Mouse (Mus musculus): ENCODE results near the gene Iars2. TPM values are rescaled to one million over a fixed set of nuclear protein-coding genes. Genes with fewer than 3 reads are reported as not detected.

The Iars2 gene
- polyA plus RNA-seq, 1 experiment from 2014 or later: 27.7 TPM

DNA sequence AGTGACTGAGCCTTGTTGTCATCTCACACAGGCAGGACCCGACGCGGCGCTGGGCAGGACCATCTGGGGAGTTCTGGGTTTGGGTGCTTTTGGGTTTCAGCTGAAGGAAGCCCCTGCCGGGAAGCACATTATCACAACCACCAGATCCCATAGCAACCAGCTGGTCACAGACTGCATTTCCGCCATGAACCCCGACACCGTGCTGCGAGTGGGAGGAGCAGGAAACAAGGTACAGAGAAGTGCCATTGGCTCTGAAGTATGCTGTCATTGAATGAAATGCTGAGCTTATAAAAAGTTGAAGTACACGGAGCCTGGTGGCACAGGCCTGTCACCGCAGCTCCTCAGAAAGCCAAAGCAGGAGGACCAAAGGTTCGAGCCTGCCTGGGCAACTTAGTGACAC, 23.0 kb upstream of the Iars2 start:
- Histone ChIP-seq H3K4me3 (no peak overlapping the region), H3K27me3 (ENCODE audit: poor library complexity, severe bottlenecking) (no peaks in the 10 kb centered on the region), H3K4me1 (no peaks in the 10 kb centered on the region), H3K9me3 (no peaks in the 10 kb centered on the region), H3K36me3 (replicated peaks) (peaks cover 97% of the 10 kb centered on the region), H3K27ac (no peak overlapping the region)
- 96% methylated on average over 12 of the region's 12 CpGs for WGBS
- no peak for DNase-seq (ENCODE audit: extremely low spot score, low spot score)

DNA sequence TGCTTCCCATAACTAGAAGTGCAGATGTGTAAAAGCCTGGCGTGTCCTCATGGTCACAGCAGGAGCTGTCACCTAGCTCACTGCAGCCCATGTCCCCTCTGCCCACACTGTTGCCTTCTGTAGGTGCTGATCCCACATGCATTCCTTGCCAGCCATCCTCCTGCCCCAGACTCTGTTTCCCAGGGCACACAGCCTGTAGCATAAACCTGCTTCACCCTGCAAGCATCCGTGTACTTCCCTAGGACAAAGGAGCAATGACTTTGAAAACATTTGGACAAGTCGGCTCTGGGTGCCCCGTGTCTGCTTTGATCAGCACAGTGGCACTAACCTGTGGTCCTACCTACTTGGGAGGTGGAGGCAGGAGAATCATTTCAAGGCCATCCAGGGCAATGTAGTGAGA, 21.4 kb upstream of the Iars2 start:
- Histone ChIP-seq H3K9me3 (no peaks in the 10 kb centered on the region), H3K36me3 (replicated peaks) (peaks cover 98% of the 10 kb centered on the region), H3K27me3 (ENCODE audit: poor library complexity, severe bottlenecking) (no peaks in the 10 kb centered on the region), H3K4me1 (no peaks in the 10 kb centered on the region), H3K27ac (no peak overlapping the region), H3K4me3 (no peak overlapping the region)
- 93% methylated on average over 4 of the region's 4 CpGs for WGBS
- no peak for DNase-seq (ENCODE audit: extremely low spot score, low spot score)

DNA sequence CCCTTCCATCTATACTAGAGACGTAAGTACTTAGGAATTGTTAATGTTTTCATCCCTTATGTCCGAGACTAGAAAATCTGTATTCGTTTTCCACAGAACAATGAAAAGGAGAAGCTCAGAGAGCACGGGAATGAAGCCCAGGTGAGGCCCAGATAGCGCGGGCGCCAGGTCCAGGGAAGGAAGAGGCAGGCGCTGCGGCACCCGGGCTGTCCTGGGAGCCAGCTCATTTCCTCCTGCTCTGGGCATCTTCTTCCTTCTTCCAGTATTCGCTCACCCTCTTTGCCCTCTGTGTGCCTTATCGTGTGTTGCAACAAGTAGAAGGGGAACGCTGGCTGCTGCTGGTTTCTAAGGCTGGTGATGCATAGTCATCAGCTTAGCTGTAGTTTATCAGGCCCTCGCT, 20.5 kb upstream of the Iars2 start:
- no peak for DNase-seq (ENCODE audit: extremely low spot score, low spot score)
- H3K4me1 ChIP-seq: no peaks in the 10 kb centered on the region

DNA sequence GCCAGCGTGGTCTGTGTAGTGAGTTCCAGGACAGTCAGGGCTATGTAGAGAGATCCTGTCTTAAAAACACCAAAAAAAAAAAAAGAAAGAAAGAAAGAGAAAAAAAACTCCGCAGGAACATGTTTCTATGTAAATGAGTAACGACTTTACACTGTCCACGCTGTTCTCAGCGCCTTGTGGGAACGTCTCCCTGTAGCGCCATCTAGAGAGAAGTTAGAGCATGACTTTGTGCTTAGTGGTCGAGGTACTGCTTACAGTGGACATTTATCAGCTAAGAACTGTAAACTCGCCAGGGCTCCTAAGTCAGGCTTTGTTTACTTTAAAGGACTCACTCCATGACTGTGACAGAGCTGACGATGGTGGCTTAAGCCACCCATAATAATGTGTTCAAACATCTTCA, 17.0 kb upstream of the Iars2 start:
- Histone ChIP-seq H3K4me1 (no peaks in the 10 kb centered on the region), H3K4me3 (no peak overlapping the region)

More for the DNA sequence above, 20.5 kb upstream of the Iars2 start:
- 92% methylated on average over 14 of the region's 14 CpGs for WGBS
- H3K9me3 ChIP-seq: no peaks in the 10 kb centered on the region
- H3K27ac ChIP-seq: no peak overlapping the region
- peaks cover 97% of the 10 kb centered on the region for H3K36me3 ChIP-seq (replicated peaks)
- H3K4me3 ChIP-seq: no peak overlapping the region
- H3K27me3 ChIP-seq (ENCODE audit: poor library complexity, severe bottlenecking): no peaks in the 10 kb centered on the region

DNA sequence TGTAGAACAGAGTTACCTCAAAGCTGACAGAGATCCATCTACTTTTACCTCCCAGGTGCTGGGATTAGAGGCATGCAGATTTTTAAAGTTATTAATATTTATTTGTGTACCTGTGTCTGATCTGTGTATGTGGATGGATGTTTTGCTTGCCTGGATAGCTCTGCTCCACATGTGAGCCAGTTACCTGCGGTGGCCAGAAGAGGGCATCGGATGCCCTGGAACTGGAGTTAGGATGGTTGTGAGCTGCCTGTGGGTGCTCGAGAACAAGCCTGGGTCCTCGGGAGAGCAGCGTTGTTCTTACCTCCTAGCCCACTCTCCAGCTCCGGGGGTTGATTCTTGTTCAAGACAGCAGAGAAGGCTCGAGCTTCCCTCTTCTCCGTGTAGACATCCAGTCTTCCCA, 14.2 kb upstream of the Iars2 start:
- WGBS: 86% methylated on average over 8 of the region's 8 CpGs
- Histone ChIP-seq H3K36me3 (replicated peaks) (peaks cover 99% of the 10 kb centered on the region), H3K27me3 (ENCODE audit: poor library complexity, severe bottlenecking) (no peaks in the 10 kb centered on the region), H3K4me1 (no peaks in the 10 kb centered on the region), H3K9me3 (no peaks in the 10 kb centered on the region), H3K27ac (no peak overlapping the region), H3K4me3 (no peak overlapping the region)
- DNase-seq (ENCODE audit: extremely low spot score, low spot score): no peak

More for the DNA sequence above, 17.0 kb upstream of the Iars2 start:
- peaks cover 99% of the 10 kb centered on the region for H3K36me3 ChIP-seq (replicated peaks)
- WGBS: 76% methylated on average over 10 of the region's 10 CpGs
- no peak overlapping the region for H3K27ac ChIP-seq
- no peaks in the 10 kb centered on the region for H3K27me3 ChIP-seq (ENCODE audit: poor library complexity, severe bottlenecking)
- H3K9me3 ChIP-seq: no peaks in the 10 kb centered on the region
- DNase-seq (ENCODE audit: extremely low spot score, low spot score): no peak

DNA sequence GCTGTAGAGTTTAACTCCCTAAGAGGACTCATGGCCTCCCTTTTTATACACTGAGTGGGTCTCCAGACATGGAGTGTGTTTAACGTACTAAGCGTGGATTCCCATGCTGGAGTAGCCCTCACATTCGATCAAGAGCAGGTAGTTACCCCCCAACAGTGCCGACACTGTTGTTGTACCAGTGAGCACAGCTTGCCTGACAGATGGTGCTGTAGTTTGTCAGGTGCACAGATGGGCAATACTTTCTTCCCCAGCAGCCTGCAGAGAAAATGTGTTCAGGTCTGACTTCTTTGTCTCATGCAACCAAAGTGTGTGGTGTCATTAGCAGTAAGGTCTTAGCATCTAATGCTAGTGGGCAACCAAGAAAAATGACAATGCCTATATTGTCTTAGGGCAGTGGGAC, 13.2 kb upstream of the Iars2 start:
- no peak overlapping the region for H3K4me3 ChIP-seq
- H3K27me3 ChIP-seq (ENCODE audit: poor library complexity, severe bottlenecking): no peaks in the 10 kb centered on the region
- H3K27ac ChIP-seq: no peak overlapping the region
- DNase-seq (ENCODE audit: extremely low spot score, low spot score): no peak
- 87% methylated on average over 4 of the region's 4 CpGs for WGBS
- H3K4me1 ChIP-seq: 0 out of 2 replicates have a peak, but pooled peaks cover under 1% of the 10 kb centered on the region
- H3K36me3 ChIP-seq (replicated peaks): peaks cover 96% of the 10 kb centered on the region
- H3K9me3 ChIP-seq: no peaks in the 10 kb centered on the region

DNA sequence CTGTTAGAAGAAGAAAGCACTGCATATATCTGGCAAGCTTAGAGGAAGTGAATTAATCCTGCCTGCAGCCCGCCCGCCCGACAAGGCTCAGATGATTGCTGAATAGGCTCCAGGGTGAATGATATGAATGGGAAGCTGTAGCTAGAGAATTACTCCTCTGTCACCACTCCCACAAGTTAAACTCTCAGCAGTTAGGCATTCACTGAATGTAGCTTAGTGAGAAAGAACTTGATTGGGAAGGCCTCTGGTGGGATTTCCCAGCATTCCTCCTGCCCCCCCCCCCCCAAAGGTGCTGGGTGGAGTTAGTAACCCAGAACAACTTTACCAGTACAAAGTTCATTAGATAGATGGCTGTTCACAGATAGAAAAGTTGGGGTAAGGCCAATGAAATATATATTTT, 7.3 kb upstream of the Iars2 start:
- no peak for DNase-seq (ENCODE audit: extremely low spot score, low spot score)

DNA sequence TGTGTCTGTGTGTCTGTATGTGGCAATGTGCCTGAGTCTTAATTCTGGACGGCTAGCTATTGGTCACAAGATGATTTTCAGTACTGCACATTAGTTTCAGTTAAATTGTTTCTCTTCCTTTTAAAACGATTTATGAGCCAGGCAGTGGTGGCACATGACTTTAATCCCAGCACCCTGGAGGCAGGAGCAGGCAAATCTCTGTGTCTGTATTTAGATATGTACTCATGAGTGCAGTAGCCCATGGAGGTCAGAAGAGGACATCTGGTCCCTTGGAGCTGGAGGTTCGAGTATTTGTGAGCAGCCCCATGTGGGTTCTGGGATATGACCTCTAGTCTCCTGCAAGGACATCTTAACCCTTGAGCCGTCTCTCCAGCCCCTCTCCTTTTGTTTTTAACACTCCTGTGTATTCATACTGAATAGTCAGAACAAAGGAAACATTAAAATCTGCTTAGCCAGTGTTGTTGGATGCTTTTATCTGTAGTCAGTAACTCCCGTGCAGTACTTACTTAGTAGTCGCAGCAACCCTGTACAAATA, 6.1 kb upstream of the Iars2 start:
- peaks cover 58% of the 10 kb centered on the region for H3K4me1 ChIP-seq
- H3K9me3 ChIP-seq: no peaks in the 10 kb centered on the region
- H3K36me3 ChIP-seq (replicated peaks): peaks cover 28% of the 10 kb centered on the region
- 80% methylated on average over 6 of the region's 6 CpGs for WGBS
- H3K27me3 ChIP-seq (ENCODE audit: poor library complexity, severe bottlenecking): no peaks in the 10 kb centered on the region
- DNase-seq (ENCODE audit: extremely low spot score, low spot score): no peak
- H3K4me3 ChIP-seq: no peak overlapping the region
- H3K27ac ChIP-seq: 0 out of 2 replicates have a peak overlapping the region, but pooled peaks have one; percentile 25

More for the DNA sequence above, 7.3 kb upstream of the Iars2 start:
- Histone ChIP-seq H3K27me3 (ENCODE audit: poor library complexity, severe bottlenecking) (no peaks in the 10 kb centered on the region), H3K36me3 (replicated peaks) (peaks cover 40% of the 10 kb centered on the region), H3K9me3 (no peaks in the 10 kb centered on the region), H3K4me1 (peaks cover 55% of the 10 kb centered on the region), H3K4me3 (no peak overlapping the region), H3K27ac (no peak overlapping the region)
- WGBS: 44% methylated on average over 3 of the region's 3 CpGs

DNA sequence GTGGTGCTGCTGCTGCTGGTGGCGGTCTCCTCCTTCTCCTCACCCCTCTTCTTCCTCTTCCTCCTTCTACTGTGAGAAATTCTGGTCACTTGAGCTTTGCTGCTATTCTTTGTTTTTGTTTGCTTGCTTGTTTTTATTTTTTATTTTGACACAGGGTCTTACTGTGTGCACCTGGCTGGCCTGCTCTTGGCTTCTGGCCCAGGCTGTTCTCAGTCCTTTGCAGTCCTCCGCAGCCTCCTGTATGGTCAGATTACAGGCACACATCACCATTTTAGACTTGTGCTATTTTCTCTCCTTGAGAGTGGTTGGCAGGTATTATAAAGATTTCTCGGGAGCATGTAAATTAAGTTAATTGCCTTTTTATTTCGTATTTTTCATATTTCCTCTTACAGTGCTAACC, 4.9 kb upstream of the Iars2 start:
- H3K4me1 ChIP-seq: peaks cover 64% of the 10 kb centered on the region
- H3K4me3 ChIP-seq: no peak overlapping the region
- 86% methylated on average over 4 of the region's 4 CpGs for WGBS
- no peak overlapping the region for H3K27ac ChIP-seq
- peaks cover 16% of the 10 kb centered on the region for H3K36me3 ChIP-seq (replicated peaks)
- no peak for DNase-seq (ENCODE audit: extremely low spot score, low spot score)
- no peaks in the 10 kb centered on the region for H3K27me3 ChIP-seq (ENCODE audit: poor library complexity, severe bottlenecking)
- H3K9me3 ChIP-seq: no peaks in the 10 kb centered on the region

DNA sequence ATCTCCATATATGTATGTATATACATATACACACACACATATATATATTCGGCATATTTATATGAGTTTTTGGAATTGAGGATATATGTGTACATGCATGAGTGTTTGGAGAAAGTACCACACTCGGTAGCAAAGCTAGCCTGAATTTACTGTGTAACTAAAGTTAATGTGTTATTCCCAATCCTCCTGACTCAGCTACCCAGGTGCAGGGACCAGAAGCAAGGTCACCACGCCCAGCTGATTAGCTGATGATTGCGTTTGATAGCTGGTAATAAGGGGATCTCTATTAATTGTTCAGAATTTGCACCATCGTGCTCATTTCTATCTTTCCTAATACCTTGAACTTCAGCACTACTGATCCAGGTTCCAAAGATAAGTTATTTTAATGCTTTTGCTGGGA, 4.5 kb upstream of the Iars2 start:
- no peak for DNase-seq (ENCODE audit: extremely low spot score, low spot score)
- Histone ChIP-seq H3K27ac (no peak overlapping the region), H3K4me1 (peaks cover 64% of the 10 kb centered on the region), H3K9me3 (no peaks in the 10 kb centered on the region), H3K27me3 (ENCODE audit: poor library complexity, severe bottlenecking) (no peaks in the 10 kb centered on the region), H3K36me3 (replicated peaks) (peaks cover 11% of the 10 kb centered on the region), H3K4me3 (0 out of 2 replicates have a peak overlapping the region, but pooled peaks have one; percentile 70)
- WGBS: 96% methylated on average over 5 of the region's 5 CpGs

DNA sequence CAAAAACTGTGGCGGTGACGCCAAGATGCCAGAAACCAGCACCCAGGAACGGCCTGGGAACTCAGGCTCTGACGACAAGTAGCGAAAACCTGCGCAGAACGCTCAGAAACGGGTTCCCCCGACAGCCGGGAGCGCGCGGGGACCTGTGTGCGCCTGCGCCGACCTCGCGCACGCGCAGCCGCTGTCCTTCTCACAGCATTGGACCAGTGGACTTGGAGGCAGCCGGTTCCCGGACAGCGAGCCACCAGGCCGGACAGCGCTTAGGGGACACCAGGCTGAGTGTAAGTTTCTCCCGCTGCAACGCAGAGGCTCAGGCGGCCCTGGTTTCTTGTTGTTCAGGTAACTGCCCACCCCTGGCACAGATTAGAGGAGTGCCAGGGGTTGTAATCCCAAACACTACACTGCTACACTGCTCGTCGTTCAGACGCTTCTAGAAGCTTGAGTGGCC, 2.8 kb upstream of the Iars2 start, which contains the start of gene Bpnt1:
TSS of gene Bpnt1 (plus strand) at position 167 of the 448 bp plus-strand sequence.
- peak; percentile 90 for DNase-seq (ENCODE audit: extremely low spot score, low spot score)
- Histone ChIP-seq H3K36me3 (replicated peaks) (peaks cover 3% of the 10 kb centered on the region), H3K4me1 (peaks cover 69% of the 10 kb centered on the region), H3K27me3 (ENCODE audit: poor library complexity, severe bottlenecking) (no peaks in the 10 kb centered on the region), H3K27ac (peak within 1 kb of the TSS; percentile 89), H3K4me3 (peak within 1 kb of the TSS; percentile 70), H3K9me3 (no peaks in the 10 kb centered on the region)
- WGBS: under 1% methylated on average over 32 of the region's 32 CpGs

DNA sequence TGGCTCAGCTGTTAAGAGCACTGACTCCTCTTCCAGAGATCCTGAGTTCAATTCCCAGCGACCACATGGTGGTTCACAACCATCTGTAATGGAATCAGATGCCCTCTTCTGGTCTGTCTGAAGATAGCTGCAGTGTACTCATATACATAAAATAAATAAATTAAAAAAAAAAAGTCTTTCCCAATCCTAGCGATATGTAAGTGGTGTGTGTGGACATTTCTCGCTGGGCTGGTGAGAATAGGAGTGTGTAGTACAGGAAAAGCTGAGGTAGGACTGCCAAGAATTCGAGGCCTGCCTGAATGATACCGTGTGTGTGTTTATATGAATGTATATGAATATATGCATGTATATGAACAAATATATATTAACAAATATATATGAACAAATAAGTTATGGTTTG, 2.2 kb upstream of the Iars2 start:
- Histone ChIP-seq H3K9me3 (no peaks in the 10 kb centered on the region), H3K27me3 (ENCODE audit: poor library complexity, severe bottlenecking) (no peaks in the 10 kb centered on the region), H3K27ac (peak overlapping the region; percentile 89; the same call in 1 of the 2 replicates), H3K4me1 (peaks cover 63% of the 10 kb centered on the region), H3K36me3 (replicated peaks) (peaks cover 9% of the 10 kb centered on the region), H3K4me3 (peak overlapping the region; percentile 70)
- DNase-seq (ENCODE audit: extremely low spot score, low spot score): no peak
- WGBS: 60% methylated on average over 5 of the region's 5 CpGs

DNA sequence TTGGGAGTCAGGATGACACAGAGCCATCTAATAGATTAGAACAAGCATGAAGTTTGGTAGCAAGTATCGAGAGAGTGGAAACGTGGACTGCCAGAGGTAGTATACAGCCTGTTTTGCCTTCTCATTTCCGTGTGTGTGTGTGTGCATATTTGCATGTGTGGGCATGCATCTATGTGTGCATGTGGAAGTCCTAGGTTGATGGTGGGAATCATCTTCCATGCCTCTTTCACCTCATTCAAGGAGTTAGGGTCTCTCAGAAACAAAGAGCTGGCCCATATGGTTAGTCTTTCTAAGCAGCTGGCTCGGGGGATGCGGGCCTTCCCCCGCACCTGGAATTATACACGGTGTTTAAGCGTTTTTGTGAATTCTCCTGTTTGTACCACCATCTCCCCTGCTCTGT, 655 bp upstream of the Iars2 start:
- no peak for DNase-seq (ENCODE audit: extremely low spot score, low spot score)
- WGBS: 89% methylated on average over 8 of the region's 8 CpGs
- H3K4me1 ChIP-seq: peaks cover 48% of the 10 kb centered on the region
- H3K4me3 ChIP-seq: peak overlapping the region; percentile 95
- no peaks in the 10 kb centered on the region for H3K27me3 ChIP-seq (ENCODE audit: poor library complexity, severe bottlenecking)
- H3K36me3 ChIP-seq (replicated peaks): peaks cover 23% of the 10 kb centered on the region
- no peak overlapping the region for H3K27ac ChIP-seq
- no peaks in the 10 kb centered on the region for H3K9me3 ChIP-seq
